Mouse (Mus musculus) ovary, postnatal 10 days (tissue): Measurements from ENCODE around the gene Cers1.

Experiments
- DNase-seq: peaks from one replicate; pipeline ENCODE4 v3.0.0; 2022; ENCODE audit warnings: low spot score

The Cers1 gene

GRCm38 (mm10) chr8:70316511-70317504 lies 1.2 kb downstream of the Cers1 start:
- no peak for DNase-seq

DNA sequence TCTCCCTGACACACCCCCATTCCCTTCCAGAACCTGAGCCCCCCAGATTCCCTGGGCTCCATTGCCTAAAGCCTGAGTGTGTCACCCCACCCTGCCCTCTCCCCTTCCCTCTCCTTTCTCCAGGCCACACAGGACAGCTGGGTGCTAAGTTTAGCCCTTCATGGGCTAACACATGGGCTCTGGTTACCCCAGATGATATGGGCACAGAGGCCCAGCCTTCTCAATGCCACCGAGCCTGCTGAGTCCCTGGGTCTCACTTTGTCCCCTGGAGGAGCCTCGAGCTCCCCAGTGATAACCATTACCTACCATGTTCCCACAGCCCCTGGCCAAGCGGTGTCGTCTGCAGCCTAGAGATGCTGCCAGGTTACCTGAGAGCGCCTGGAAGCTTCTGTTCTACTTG lies 2.3 kb downstream of the Cers1 start:
- no peak for DNase-seq

DNA sequence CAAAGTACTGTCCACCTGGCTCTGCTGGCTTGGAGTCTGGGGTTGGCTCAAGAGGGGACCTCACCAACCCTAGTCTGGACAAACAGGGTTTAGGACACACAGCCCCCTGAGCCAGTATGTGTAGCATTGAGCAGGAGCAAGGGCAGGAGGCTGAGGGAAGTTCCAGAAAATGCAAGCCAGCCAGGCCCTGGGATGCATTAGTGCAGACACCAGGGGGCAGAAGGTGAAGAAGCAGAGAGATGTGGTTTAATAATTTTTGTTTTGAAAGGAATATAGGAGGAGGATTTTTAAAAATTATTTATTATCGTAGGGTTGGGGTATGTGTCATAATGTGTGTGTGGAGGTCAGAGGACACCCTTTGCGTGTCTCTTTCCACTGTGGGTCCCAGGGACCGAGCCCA lies 8.1 kb downstream of the Cers1 start:
- DNase-seq = no peak

DNA sequence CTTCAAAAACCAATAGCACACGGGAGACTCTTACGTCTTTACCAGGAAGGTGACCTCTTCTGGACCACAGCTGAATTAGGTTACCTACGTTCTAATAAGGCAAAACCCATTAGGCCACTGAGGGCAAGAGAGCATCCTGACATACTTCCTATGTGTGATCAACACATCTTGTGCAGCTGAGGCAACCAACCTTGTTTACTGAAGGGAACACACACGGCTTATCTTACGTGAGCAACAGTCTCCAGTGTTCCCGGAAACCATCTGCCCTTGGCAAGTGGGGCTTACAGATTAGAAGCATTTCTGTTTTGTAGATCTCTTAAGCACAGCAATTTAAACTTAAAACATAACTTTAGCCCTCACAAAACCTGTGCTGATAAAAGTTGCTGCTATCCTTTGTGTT lies 11.9 kb downstream of the Cers1 start:
- DNase-seq = no peak

DNA sequence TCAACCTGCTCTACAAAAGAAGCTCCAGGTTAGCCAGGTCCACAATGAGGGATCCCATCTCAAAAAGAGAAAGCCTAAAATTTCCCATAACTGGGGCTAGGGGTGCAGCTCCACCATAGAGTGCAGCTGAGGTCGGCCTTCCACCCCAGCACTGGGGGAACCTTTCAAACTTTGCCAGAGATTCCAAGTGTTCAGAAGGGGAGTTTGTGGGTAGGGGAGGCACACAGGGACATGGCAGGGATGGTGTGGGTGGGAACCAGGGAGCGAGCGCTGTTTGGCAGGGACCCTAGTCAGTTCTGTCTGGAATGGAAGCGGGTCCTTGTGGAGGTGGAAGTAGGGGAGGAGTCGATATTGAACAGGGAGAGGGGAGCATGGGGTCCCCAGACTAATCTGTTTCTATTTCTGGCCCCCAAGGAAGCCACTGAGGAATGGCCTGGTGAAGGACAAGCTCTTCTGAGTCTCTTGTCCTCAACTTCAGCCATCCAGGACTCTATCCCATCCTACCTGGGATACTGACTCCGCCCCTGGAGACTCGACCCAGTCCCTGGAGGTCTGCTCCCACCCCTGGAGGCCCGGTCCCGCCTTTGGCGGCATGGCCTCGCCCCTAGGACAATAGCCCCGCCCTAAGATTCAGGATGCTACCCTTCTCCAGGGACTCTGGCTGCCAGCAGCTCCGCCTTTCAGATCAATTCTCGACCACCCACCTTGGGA lies 13.7 kb downstream of the Cers1 start, which contains the start of gene Gdf1:
TSS of gene Gdf1 (plus strand) at position 694 of the 711 bp plus-strand sequence.
- no peak for DNase-seq

DNA sequence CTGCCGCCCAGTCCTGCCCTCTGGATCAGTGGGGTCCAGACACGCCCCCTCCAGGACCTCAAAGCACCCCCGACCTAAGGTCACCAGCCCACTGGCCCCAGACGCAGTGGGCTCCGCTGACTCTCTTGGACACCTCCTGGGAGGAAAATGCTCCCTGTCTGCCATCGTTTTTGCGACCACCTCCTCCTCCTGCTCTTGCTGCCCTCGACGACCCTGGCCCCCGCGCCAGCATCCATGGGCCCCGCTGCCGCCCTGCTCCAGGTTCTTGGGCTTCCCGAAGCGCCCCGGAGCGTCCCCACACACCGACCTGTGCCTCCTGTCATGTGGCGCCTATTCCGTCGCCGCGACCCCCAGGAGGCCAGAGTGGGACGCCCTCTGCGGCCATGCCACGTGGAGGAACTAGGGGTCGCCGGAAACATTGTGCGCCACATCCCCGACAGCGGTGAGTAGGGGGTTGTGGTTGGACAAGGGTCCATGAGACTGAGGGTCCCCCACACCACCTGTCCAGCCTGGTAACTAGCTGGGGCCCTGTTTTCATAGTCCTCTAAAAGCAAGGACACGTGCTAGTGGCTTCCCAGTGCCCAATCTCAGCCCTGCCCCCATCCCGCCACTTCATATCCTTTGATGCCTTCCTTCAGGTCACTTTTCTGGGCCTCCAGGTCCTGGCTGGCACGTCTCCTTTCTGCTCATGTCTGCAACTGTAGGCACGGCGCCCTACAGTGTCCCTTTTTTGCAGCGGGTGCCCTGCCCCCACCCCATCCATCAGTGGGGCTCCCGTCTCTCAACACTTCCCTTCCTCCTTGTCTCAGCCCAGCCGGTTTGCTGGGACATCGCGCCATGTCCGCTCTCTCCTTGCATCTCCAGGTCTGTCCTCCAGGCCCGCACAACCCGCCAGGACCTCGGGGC lies 14.5 kb downstream of the Cers1 start:
- DNase-seq = no peak

- no peak for DNase-seq
These were observed 15.3 kb downstream of the Cers1 start for GRCm38 (mm10) chr8:70330741-70331364.

DNA sequence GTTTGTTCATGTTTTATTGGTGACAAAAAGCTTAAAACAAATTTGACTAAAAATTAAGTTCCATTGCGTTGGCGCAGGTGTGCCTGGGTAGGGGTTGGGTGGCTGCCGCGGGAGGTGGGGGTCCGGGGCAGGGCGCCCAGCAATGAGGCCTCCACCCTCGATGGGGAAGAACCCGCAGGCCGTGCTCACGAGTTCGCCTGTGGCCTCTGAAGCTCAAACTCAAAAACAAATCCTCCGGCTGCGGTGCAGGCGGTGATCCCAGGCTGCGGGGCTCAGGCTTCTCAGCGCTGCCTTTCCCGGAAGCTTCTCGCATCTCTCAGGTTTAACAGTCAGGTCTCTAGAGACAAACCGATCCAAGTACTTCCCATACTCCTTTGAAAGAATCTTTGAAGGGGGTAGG lies 16.0 kb downstream of the Cers1 start:
- DNase-seq = no peak

GRCm38 (mm10) chr8:70332070-70332877 lies 16.7 kb downstream of the Cers1 start:
- no peak for DNase-seq

GRCm38 (mm10) chr8:70332878-70333202 lies 17.3 kb downstream of the Cers1 start:
- DNase-seq = no peak

- no peak for DNase-seq
These were observed 23.4 kb downstream of the Cers1 start for GRCm38 (mm10) chr8:70338931-70339330.

DNA sequence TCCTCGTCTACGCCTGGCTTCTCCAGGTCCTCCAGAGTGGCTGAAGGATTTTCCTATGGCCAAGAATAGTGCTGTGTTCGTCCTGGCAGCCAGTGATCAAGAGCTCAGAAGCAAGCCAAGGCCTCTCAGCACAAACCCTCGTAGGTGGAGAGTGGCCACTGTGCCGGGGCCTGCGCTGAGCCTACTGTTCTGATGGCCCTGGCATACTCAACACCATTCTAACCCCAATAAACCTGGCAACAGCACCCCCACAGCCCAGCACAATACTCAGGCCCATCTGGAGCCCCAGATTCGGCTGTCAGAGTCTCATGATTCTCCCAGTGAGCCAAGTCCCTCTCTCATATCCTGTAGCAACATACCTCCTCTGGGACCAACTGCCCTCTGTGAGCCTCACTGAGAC lies 25.1 kb downstream of the Cers1 start:
- DNase-seq = no peak

GRCm38 (mm10) chr8:70342007-70342406 lies 26.4 kb downstream of the Cers1 start:
- DNase-seq = no peak

GRCm38 (mm10) chr8:70343076-70343475 lies 27.5 kb downstream of the Cers1 start:
- no peak for DNase-seq

DNA sequence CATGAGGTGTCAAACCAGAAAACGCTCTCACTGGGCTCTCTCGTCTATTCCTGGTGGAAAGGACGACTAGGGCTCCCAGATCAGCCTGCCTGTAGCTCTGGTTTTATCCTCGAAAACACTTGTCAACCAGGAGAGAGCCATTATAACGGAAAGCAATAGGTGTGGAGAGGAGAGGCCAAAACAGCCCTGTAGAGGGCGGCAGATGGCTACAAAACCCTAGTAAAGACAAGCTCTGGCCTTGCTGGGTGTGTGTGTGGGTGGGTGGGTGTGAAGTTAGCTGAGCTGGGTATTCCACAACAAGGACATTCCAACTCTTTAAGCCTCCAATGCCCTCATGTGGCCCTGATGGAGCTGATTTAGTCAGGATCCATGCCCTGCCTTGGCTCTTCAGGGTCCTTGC lies 28.1 kb downstream of the Cers1 start:
- DNase-seq = no peak

DNA sequence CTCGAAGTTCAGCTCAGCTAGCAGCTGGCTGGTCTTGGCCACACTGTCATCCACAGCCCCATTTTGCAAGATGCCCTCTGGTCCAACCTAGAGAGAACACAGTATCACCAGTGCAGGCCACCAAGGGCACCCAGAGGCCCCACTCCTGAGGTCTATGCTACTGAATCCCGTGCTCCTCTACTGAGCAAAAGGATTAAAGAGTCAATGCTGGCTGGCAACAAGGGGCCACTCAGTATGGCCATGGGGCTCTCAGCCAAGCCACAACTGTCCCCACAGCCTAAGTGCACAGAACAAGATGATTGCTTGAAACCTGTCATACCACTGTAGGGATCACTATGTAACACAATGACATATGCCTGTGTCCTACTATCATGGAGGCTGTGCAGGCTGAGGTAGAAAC lies 28.7 kb downstream of the Cers1 start:
- DNase-seq = no peak

- no peak for DNase-seq
These were observed 31.9 kb downstream of the Cers1 start for GRCm38 (mm10) chr8:70347443-70347842.

DNA sequence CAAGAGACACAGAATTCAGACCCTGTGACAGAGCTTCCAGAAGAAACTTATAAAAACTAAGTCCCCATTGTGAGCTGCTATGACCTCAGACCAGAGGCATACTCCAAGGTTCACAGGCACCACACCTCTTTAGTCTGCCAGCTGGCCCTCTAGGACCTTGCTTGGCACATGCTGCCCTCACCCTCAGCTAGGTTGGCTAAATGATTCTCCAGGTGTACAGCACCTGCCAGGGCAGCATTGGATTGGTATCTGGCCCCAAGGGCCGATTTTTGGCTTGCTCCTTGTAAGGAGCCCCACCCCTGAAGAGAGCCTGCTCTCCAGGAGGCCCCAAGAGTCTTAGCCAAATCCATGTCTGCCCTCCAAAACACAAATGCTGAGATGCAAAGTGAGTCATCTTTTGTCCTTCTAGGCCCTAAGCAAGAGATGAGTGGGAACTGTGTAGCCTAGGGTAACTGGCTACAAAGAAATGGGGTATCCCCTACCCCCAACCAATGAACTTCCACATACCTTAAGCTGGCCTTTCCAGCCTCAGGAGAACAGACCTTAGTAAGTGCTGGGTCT lies 32.4 kb downstream of the Cers1 start:
- no peak for DNase-seq

GRCm38 (mm10) chr8:70351035-70351999 lies 35.7 kb downstream of the Cers1 start:
- no peak for DNase-seq
